Mouse (Mus musculus) C2C12 (cell line): Measurements from ENCODE around the gene Fxyd5.

ENCODE experiments used
- CTCF ChIP-seq: IDR thresholded peaks from one replicate; pipeline ENCODE4 v1.5.1; 2011; ENCODE audit not compliant: control insufficient read depth, insufficient read depth, insufficient read length
- MAX ChIP-seq: IDR thresholded peaks from one replicate; pipeline ENCODE4 v1.6.1; 2011; ENCODE audit warnings: mild to moderate bottlenecking, control low read depth
- MYOD1 ChIP-seq: IDR thresholded peaks from one replicate; pipeline ENCODE4 v1.6.1; 2011; ENCODE audit warnings: low read depth; ENCODE audit not compliant: control insufficient read depth, insufficient read length
- MYOG ChIP-seq: IDR thresholded peaks from one replicate; pipeline ENCODE4 v1.6.1; 2011; ENCODE audit not compliant: control insufficient read depth, insufficient read length; ENCODE audit errors: extremely low read depth

GRCm38 (mm10) chr7:31000505-31001020 is 41.7 kb downstream of the Fxyd5 start:
- TF ChIP-seq MYOD1 (no peak), CTCF (no peak), MAX (no peak), MYOG (no peak)
